Mouse (Mus musculus) ES-CJ7 (cell line): ENCODE data around the gene Epas1.

Experiments used
- DNase-seq: peaks from one replicate; pipeline ENCODE4 v3.0.0; 2011; ENCODE audit warnings: low read depth, low spot score

The Epas1 gene

DNA sequence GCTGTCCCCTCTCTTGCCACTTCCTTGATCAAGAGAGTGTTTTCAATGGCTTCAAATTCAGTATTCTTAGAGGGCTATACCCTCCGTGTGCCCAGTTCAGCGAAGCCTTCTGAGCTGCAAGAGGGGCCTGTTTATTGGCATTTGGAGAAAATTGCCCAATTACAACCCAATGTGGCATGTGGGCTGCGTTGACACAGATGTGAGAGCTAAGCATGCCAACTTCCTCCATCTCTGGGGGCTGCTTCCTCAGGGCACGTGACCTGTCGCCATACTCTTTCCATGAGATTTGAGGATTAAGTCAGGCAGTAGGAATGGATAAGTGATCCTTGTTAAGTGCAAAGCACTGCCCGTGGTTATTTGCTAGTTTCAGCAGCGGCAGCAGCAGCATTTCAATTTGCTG, 34.3 kb downstream of the Epas1 start:
- DNase-seq: no peak

DNA sequence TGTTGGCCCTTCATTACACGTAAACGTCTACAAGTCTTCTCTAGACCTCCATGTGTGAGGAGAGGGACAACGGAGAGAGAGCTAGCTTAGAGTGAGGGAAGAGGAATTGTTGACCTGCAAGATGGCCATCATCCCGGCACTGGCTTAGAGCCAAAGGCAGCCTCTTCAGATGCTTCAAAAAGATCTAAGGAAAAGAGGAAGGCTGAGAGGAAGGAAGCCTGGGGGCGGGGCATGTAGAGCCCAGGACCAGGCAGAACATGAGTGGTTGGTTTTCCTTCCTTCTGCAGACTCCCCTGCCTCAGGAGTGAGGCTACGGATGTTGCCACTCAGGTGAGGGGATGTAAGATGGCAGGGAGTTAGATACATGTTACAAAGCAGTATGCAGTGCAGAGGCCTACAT, 34.8 kb downstream of the Epas1 start:
- no peak for DNase-seq

DNA sequence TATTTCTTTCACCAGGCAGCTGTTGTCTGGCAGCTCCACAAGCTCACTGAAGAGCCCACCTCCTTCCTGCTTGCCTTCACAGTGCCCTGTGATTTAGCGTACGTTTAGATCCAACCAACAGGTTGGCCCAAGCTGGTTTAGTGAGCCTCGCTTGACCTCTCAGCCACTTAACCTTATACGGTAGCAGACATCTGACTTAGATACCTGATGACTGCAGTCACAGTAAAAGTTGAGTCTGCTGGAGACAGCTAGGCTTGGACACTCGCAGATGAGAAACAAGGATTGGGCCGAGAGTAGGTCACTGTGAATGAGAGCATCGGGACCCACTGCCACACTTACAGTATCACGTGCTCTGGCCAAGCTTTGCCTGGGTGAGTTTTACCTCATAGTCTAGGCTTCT, 38.4 kb downstream of the Epas1 start:
- DNase-seq: no peak

DNA sequence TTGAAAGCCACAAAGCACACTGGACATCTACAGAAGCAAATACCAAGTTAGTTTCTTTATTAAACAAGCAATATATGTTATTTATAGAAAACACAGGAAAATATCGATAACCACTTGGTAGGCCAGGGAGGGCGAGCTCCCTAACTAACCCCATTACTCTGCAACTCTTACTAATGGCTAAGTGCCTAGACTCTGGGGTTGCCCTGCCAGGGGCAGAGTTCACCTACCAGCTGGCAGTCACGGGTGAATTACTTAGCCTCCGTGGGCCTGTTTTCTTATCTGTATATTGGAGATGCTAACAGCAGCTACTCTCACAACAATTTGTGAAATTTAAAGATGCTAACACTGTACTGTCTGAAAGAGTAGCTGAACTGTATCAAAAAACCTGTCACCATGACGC, 42.3 kb downstream of the Epas1 start:
- DNase-seq: no peak

DNA sequence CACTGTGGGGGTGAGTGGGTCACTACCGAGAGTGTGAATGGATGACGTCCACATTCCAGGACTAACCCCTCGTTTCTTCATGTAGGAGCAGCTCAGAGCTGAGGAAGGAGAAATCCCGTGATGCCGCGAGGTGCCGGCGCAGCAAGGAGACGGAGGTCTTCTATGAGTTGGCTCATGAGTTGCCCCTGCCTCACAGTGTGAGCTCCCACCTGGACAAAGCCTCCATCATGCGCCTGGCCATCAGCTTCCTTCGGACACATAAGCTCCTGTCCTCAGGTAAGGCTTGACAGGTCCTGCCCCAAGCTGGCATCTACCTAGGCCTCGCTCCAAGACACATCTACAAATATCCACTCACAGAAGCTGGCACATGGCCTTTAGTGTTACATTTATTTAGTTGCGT, 43.5 kb downstream of the Epas1 start:
- no peak for DNase-seq

DNA sequence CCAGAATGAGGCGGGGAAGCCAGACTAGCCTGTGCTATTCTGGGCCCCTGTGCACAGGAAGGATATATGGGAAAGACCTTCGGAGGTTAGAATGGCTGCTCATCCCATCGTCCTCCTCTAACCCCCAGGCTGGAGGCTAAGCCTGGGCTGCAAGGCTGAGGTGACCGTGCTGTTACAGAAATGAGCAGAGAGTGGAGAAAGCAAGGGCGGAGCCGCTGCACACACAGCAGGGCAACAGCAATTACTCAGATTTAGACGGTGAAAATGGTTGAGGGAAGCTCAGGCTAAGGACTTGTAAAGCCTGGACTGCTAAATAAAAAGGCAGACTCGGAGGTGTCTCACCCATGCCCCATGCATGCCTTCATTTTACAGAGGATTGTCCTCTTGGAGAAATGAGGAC, 45.0 kb downstream of the Epas1 start:
- DNase-seq: no peak

DNA sequence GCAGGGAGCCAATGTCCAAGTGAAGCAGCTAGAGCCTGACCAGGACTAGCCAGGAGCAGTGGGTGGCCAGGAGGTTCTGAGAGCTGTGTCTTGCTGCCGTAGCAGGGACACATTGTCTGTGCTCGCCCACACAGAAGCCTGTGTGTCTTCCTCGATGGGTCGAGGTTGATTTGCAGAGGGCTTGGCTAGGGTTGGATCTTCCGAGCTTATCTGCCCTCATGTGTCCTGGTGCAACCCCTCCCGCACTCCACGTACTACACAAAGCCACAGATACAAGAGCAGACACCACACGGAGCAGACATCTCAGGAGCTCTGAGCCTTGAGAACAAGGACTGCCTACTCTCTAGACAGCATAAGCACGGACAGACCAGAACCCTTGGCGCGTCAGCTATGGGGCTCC, 45.5 kb downstream of the Epas1 start:
- DNase-seq: no peak

DNA sequence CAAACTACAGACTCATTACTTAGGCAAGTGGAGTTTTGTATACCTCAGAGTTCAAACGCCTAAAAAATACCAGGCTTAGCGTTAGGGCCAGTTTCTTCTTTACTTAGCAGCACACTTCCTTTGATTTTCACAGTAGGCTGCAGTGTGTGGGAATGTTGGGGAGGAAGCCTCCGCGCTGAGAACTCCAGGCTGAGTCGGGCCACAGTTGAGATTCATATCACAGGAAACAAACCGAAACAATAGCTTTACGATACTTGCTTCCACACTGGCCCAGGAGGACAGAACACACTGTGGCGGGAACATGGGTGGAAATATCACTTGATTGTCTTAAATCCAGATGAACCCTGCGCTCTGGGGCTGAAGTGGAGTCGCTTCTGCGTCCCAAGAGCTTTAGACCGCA, 47.0 kb downstream of the Epas1 start:
- DNase-seq: no peak

DNA sequence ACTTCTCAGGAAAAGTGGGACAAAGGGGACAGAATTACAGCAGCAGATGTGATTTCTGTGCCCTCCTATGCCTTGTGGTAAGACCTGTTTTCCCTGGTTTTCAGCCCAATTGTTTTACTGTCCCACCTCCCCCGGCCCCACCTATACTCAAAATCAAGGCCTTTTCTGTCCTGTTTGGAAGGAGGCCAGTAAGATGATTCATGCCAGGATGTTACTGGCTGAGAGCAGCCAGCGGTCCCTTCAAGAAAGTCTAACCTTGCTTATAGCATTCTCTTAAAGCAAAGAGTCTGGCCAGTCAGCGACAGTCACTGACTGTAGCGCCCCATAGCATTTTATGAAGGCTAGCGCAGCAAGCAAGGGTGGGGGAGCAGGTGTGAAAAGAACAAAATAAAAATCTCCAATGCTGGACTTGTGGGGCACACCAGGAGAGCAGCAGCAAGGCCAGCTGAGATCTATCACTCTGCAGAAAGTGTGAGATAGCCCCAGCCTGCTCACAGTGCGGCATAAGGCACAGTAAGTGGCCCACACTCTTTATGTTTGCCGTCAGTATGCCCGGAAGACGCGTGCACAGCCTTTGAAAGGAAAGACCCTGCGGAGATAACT, 47.8 kb downstream of the Epas1 start:
- no peak for DNase-seq

DNA sequence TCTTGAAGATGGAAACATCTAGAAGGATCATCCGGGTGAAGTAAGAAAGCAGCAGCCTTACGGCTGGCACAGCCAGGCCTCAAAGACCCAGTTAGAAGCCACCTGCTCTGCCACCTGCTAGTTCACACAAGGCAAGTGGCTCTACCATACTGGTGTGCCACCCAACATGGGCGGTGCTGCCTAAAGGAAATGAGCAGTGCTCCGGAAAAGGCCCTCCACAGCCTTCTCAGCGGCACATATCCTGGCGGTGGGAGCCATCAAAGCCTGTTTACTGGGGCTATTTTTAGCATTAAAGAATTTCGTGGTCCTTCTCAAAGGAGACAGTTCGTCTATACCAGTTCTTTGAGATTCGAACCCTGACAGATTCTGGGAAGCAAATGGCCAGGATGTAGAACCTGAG, 48.4 kb downstream of the Epas1 start:
- DNase-seq: no peak

DNA sequence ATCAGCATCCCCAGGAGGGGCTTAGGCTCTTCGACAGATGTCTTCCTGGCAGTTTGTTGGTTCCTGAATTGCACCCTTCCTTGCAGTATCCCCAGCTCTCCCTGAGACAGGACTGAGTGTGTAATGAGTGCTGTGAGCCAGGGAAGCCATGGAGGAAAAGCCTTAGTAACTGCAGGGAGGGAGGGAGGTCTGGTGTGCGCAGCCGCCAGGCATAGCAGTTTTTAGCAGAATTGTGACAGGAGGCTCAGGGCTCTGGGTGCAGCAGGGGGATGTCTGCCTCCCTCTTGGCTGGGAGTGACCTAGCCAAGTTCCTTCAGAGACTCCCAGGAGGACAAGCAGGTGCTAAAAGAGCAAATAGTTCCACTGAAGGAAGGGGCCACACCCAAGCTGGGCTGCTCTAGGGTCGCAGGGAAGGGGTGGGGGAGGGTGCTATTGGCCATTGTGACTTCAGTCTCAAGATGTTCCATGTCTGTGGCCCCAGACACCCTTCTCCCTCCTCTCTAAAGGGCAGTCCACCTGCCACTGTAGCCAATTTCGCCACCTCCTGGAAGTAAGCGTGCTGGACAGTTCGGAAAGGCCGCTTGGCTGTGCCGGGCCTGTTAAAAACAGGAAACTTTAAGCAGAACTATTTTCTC, 49.0 kb downstream of the Epas1 start:
- peak; percentile 74 for DNase-seq

DNA sequence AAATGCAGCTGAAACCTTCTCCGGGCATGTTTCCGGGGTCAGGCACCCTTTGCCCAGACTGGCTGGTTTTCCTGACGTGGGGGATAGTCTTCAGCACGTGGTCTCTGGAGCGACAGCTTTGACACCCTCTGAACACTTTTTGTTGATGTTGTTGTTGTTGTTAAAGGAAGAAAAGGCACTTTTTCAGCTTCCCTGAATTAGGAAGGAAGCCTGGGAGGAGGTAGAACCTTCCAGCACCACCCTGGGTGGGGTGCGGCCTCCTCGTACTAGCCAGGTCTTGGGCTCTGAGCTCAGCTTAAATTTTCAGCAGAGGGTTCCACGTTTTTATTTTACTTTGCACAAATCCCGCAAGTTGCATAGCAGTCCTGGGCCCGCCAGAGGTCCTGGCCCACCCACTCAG, 49.6 kb downstream of the Epas1 start:
- DNase-seq: no peak

DNA sequence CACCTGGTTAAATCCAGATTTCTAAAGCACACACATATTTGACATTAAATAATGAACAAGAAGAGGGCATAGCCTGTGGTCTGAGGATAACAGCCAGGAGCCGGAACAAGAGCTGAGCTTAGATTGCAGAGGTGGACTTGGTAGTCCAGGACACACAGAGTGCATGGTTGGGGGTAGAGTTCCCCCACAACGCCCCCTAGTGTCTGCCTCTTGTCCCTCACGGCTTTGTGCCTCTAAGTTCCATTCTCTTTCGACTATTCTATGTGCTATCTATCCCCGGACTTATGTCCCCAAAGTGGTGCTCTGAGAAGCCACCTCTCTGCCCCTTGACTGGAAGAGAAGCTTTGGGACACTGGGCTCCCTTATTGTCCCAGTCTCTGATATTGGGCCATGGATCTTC, 50.2 kb downstream of the Epas1 start:
- no peak for DNase-seq

DNA sequence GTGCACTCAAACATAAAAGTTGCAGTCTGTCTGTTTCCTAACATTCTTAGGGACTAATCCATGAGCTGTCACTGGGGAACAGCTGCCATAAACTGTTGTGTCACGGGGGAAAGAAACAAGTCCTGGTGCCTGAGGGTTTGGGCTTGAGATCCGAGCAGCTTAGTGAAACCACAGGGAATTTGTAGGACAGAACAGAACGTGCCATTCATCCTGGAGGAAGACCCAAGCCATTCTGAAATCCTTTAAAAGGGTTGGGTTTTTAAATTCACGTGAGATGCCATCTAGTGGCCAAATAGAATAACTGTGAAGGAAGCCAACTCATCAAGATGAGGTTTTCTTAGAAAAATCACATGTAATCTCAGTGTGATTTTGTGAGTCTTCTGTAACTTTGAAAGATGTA, 58.5 kb downstream of the Epas1 start:
- DNase-seq: peak; percentile 41

DNA sequence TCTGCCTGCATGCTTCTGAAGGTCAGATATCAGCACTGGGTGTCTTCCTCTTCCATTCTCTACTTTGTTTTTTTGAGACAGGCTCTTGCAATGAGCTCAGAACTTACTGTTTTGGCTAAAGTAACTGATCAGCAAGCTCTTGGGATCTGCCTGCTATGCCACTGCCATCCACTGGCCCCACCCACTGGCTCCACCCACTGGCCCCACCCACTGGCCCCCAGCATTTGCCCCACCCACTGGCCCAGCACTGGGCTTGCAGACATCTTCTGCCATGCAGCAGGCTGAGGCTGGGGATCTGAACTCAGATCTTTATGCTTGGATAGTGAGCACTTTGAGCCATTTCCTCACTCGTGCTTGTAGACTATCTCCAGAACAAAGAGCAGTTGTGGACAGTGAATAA, 60.8 kb downstream of the Epas1 start:
- peak; percentile 19 for DNase-seq

DNA sequence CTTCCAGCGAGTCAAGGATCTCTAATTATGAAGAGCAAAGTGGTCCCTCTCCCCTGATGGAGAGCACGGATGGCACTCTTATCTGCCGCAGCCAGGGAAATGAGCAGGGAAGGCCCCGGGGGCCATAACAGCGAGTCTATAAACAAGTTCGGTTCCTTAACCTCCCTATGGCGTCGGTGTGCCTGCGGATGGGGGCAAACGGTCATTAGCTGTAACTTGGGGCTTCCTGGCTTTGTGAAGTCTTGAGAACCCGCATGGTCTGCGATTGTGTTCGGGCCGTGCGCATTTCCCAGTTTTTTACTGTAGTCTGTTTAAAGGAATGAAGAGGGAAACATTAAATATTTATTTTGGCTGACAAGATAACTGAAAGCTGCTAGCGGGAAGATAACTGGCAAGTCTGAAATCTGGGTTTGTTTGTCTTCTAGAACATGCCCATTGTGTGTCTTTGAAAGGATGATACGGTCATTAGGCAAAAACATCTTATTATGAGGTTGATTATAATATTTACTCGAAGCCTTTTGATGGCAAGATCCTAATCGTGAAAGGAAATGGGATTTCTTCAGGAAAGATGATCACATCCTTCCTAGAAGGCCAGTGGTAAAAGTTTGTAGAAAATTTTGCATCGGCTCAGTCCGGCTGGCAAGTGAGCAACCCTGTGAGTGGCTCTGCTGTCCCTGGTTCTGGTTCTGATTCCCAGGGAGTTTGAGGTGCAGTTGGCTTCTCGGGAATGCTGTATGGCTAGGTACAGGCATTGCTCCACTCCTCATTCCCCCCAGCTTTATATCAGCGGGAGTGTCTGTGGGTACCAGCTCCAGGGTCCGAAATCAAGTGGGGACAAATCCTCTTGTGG, 61.7 kb downstream of the Epas1 start:
- no peak for DNase-seq

DNA sequence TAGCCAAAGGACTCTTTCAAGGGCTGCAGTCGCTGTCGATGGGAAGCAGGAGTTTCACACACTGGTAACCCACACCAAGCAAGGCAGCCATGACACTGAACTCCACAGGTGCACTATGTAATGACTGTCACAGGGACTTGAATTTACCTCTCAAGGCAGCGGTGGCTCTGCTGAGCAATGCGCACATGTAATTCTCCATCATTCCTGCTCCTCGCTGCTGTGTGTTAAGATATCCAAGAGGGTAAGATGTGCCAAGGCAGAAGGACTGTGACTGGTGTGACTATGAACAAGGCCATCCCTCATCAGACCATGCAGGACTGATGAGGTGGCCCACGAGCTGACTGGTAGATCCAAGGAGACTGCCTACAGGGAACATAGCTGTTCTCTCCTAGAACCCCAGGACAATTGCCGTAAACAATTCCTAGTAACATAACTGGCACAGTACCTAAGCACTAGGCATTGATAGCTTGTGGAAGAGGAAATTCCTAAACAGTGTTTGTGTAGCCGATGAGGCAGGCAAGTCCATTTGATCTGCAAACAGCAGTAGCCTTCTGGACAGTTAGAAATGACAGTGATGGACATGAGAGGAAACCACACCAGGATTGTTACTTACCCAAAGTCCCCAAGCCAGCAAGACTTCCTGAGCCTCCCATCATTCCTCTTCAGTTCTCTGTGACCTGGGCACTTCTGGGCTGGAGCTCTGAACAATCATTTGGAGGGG, 68.7 kb downstream of the Epas1 start:
- no peak for DNase-seq

DNA sequence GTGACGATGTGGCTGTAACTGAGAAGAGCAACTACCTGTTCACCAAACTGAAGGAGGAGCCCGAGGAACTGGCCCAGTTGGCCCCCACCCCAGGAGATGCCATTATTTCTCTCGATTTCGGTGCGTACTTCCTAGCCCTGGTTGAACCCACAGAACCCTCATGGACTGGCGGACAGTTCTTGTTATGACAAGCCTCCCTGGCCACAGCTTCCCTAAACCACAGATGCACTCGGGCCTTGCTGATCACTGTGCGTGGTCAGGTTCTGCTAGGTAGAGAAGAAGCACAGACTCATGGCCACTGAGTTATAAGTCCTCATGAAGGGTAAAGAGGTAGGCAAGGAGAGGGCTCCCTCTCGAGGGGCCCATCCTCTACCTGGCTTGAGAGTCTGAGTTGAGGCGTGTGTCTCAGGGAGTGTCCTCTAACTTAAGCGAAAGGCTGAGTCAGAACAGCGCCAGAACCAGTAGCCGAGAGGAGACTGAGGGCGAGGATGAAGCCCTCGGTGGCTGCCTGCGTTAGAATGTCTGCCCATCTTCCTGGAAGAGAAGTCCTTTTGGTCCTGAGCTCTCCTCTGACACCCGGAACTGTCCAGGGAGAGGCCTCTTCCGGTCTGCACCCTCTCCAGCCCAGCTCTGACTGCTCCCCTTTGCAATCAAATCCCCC, 71.1 kb downstream of the Epas1 start:
- DNase-seq: no peak

DNA sequence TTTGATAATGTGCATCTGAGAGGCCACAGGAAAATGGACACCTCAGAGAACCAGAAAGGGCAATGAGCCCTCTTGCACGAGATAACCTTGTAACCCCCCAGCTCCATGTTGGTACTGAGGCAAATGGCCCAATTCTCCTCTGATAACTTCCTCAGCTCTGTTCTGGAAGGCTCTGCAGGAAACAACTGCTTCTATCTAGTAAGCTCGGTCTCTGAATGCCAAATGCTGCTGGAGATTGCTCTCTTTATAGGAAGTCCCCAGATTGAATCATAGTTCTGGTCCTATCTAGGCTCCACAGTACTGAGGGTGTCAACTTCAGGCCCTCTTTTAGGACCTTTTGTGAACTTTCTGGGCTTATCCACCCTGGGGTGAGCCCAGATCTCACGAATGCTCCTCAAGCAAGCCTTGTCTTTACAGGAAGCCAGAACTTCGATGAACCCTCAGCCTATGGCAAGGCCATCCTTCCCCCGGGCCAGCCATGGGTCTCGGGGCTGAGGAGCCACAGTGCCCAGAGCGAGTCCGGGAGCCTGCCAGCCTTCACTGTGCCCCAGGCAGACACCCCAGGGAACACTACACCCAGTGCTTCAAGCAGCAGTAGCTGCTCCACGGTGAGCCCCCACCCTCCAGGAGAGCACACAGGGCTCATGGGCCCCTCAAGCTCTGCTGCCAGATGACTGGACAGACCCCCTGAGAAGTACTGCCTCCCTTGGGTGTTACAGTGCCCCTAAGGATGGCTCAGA, 71.8 kb downstream of the Epas1 start:
- DNase-seq: no peak

DNA sequence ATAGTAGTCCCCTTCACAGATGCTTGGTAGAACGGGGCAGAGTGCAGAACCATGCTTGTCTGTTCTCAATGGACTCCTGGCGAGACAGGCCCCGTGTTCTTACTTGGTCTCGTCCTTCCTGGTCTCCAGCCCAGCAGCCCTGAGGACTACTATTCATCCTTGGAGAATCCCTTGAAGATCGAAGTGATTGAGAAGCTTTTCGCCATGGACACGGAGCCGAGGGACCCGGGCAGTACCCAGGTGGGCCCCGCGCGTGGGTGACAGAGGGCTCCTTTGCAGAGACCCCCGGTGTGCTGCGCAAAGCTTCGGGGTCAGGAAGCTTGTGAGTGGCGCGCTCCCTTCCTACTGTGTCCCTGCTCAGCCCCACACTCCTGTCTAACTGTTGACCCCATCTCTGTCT, 72.9 kb downstream of the Epas1 start:
- DNase-seq: no peak
